Mouse (Mus musculus): ENCODE data around the gene Eif4e. TPM values are rescaled to one million over a fixed set of nuclear protein-coding genes. Genes with fewer than 3 reads are reported as not detected.

Gene Eif4e
- polyA plus RNA-seq, 1 experiment from 2014 or later = 557 TPM

GRCm38 (mm10) chr3:138601076-138601475 lies 75.1 kb downstream of the Eif4e start:
- Histone ChIP-seq H3K9ac (ENCODE audit: low read length) (no peak overlapping the region), H3K9me3 (ENCODE audit: control insufficient read depth, low read length) (no peaks in the 10 kb centered on the region), H3K27ac (replicated peaks; ENCODE audit: low read depth, low read length) (no peak overlapping the region), H3K4me2 (ENCODE audit: low read depth, severe bottlenecking) (no peak overlapping the region), H3K27me3 (ENCODE audit: control insufficient read depth, insufficient read depth, low read length) (peaks cover 2% of the 10 kb centered on the region), H3K4me1 (ENCODE audit: control insufficient read depth, insufficient read depth, low read length) (no peaks in the 10 kb centered on the region), H3K4me3 (ENCODE audit: low read depth, low read length) (no peak overlapping the region), H3K36me3 (ENCODE audit: control insufficient read depth, insufficient read depth, low read length) (no peaks in the 10 kb centered on the region)
- DNase-seq (ENCODE audit: low spot score) (no peak), ATAC-seq (ENCODE audit: insufficient number of reproducible peaks, low FRiP score, low TSS enrichment, low read depth) (no peak)
- WGBS = 80% methylated on average over 4 of the region's 4 CpGs

- Histone ChIP-seq H3K4me1 (ENCODE audit: control insufficient read depth, insufficient read depth, low read length) (peaks cover 11% of the 10 kb centered on the region; the same call in 1 of the 2 replicates), H3K9ac (ENCODE audit: low read length) (no peak overlapping the region), H3K36me3 (ENCODE audit: control insufficient read depth, insufficient read depth, low read length) (no peaks in the 10 kb centered on the region), H3K27ac (replicated peaks; ENCODE audit: low read depth, low read length) (no peak overlapping the region), H3K9me3 (ENCODE audit: control insufficient read depth, low read length) (no peaks in the 10 kb centered on the region), H3K27me3 (ENCODE audit: control insufficient read depth, insufficient read depth, low read length) (peaks cover 13% of the 10 kb centered on the region), H3K4me3 (ENCODE audit: low read depth, low read length) (no peak overlapping the region), H3K4me2 (ENCODE audit: low read depth, severe bottlenecking) (no peak overlapping the region)
- no peak for DNase-seq (ENCODE audit: low spot score)
- no peak for ATAC-seq (ENCODE audit: insufficient number of reproducible peaks, low FRiP score, low TSS enrichment, low read depth)
- 69% methylated on average over 8 of the region's 8 CpGs for WGBS
Measured at GRCm38 (mm10) chr3:138605132-138605531, 79.2 kb downstream of the Eif4e start.

GRCm38 (mm10) chr3:138608665-138609064 lies 82.7 kb downstream of the Eif4e start:
- Histone ChIP-seq H3K4me3 (ENCODE audit: low read depth, low read length) (no peak overlapping the region), H3K27ac (replicated peaks; ENCODE audit: low read depth, low read length) (no peak overlapping the region), H3K4me1 (ENCODE audit: control insufficient read depth, insufficient read depth, low read length) (peaks cover 11% of the 10 kb centered on the region; the same call in 1 of the 2 replicates), H3K4me2 (ENCODE audit: low read depth, severe bottlenecking) (no peak overlapping the region), H3K9me3 (ENCODE audit: control insufficient read depth, low read length) (no peaks in the 10 kb centered on the region), H3K9ac (ENCODE audit: low read length) (no peak overlapping the region), H3K36me3 (ENCODE audit: control insufficient read depth, insufficient read depth, low read length) (no peaks in the 10 kb centered on the region), H3K27me3 (ENCODE audit: control insufficient read depth, insufficient read depth, low read length) (peaks cover 18% of the 10 kb centered on the region)
- no peak for ATAC-seq (ENCODE audit: insufficient number of reproducible peaks, low FRiP score, low TSS enrichment, low read depth)
- DNase-seq (ENCODE audit: low spot score) = no peak
- WGBS = 84% methylated on average over 5 of the region's 5 CpGs

MicroRNAs encoded within 50 kb of the gene (microRNA counts, 519-probe panel; counts per million panel counts)
- not detected for microRNA mmu-miR-1956

Small RNA genes within 50 kb of the gene (microRNA-seq; reads per million reads assigned to microRNA genes)
- not detected for gene Mir1956

Other genes starting within 250 kb of the Eif4e start
- gene Adh6a, start 212.9 kb upstream of the Eif4e start, polyA plus RNA-seq (2014; fragmentation: Nextera tagmentation; extraction: Ambion mirVana) = not detected in 2 replicates
- gene Adh6b, start 184.4 kb upstream of the Eif4e start, polyA plus RNA-seq (2014; fragmentation: Nextera tagmentation; extraction: Ambion mirVana) = 0.45 and 0.87 TPM in 2 replicates
- not detected in 2 replicates for gene Adh4, start 110.7 kb upstream of the Eif4e start, polyA plus RNA-seq (2014; fragmentation: Nextera tagmentation; extraction: Ambion mirVana)
- gene Adh5, start 83.1 kb upstream of the Eif4e start, polyA plus RNA-seq (2014; fragmentation: Nextera tagmentation; extraction: Ambion mirVana) = 243 and 245 TPM in 2 replicates
- 52.4 and 55.3 TPM in 2 replicates for gene Metap1, start 36.7 kb upstream of the Eif4e start, polyA plus RNA-seq (2014; fragmentation: Nextera tagmentation; extraction: Ambion mirVana)
- 19.9 and 20.2 TPM in 2 replicates for gene Tspan5, start 216.0 kb downstream of the Eif4e start, polyA plus RNA-seq (2014; fragmentation: Nextera tagmentation; extraction: Ambion mirVana)

All from limb, embryonic 11.5 days (tissue).